Mouse (Mus musculus) MEL (cell line): ENCODE data around the gene Sphk2. TPM values are rescaled to one million over a fixed set of nuclear protein-coding genes. Genes with fewer than 3 reads are reported as not detected.

Experiments used
- DNase-seq: peaks from one replicate; pipeline ENCODE4 v3.0.0; 2011; ENCODE audit warnings: low read depth, low spot score
- H3K27ac ChIP-seq: 2 replicates; pipeline ENCODE4 v1.5.1; 2012; ENCODE audit warnings: low read depth, mild to moderate bottlenecking, control low read depth, low read length, moderate library complexity; ENCODE audit not compliant: control insufficient read depth
- H3K27me3 ChIP-seq, 2 experiments: fragments of 150-350 bp in 1 of 2; sonication (generic) in 1 of 2; 2 replicates each; pipeline ENCODE4 v1.6.1; 2012; ENCODE audit warnings: low read length in 2 of 2, mild to moderate bottlenecking in 2 of 2, improper control_type of control experiment in 1 of 2, moderate library complexity in 1 of 2; ENCODE audit not compliant: insufficient read depth in 2 of 2, control insufficient read depth in 1 of 2
- H3K36me3 ChIP-seq, 2 experiments: 2 replicates each; pipeline ENCODE4 v1.6.1; 2012 to 2014; ENCODE audit warnings: low read length in 2 of 2, improper control_type of control experiment in 1 of 2, inconsistent platforms in 1 of 2, mild to moderate bottlenecking in 1 of 2; ENCODE audit not compliant: insufficient read depth in 2 of 2, control insufficient read depth in 1 of 2
- H3K4me1 ChIP-seq, 2 experiments: fragments of 150-350 bp in 1 of 2; sonication (generic) in 1 of 2; 2 replicates each; pipeline ENCODE4 v1.6.1; 2012; ENCODE audit warnings: low read length in 2 of 2, improper control_type of control experiment in 1 of 2, mild to moderate bottlenecking in 1 of 2; ENCODE audit not compliant: insufficient read depth in 2 of 2, control insufficient read depth in 1 of 2
- H3K4me3 ChIP-seq, 2 experiments: fragments of 150-350 bp in 1 of 2; sonication (generic) in 1 of 2; 2 replicates each; pipeline ENCODE4 v1.5.1; 2012; ENCODE audit warnings: low read depth in 2 of 2, low read length in 2 of 2, mild to moderate bottlenecking in 2 of 2, moderate library complexity in 2 of 2, control low read depth in 1 of 2, improper control_type of control experiment in 1 of 2; ENCODE audit not compliant: control insufficient read depth in 1 of 2, insufficient read depth in 1 of 2
- H3K79me2 ChIP-seq: 2 replicates; pipeline ENCODE4 v1.6.1; 2012; ENCODE audit warnings: mild to moderate bottlenecking, low read length, moderate library complexity; ENCODE audit not compliant: control insufficient read depth, poor library complexity, insufficient read depth
- H3K9ac ChIP-seq: 2 replicates; pipeline ENCODE4 v1.6.1; 2012; ENCODE audit warnings: low read depth, mild to moderate bottlenecking, control low read depth, low read length, moderate library complexity; ENCODE audit not compliant: control insufficient read depth, poor library complexity, severe bottlenecking
- H3K9me3 ChIP-seq: fragments of 150-350 bp; sonication (generic); replicated peaks from 2 replicates; pipeline ENCODE4 v1.6.1; 2012; ENCODE audit warnings: mild to moderate bottlenecking, low read length, improper control_type of control experiment, moderate library complexity; ENCODE audit not compliant: insufficient read depth
- CHD1 ChIP-seq: IDR thresholded peaks from 2 replicates; pipeline ENCODE4 v1.6.1; 2012; ENCODE audit warnings: low read depth, mild to moderate bottlenecking, inconsistent platforms, low read length, improper control_type of control experiment
- CHD2 ChIP-seq: IDR thresholded peaks from 2 replicates; pipeline ENCODE4 v1.6.1; 2011; ENCODE audit warnings: low read length, improper control_type of control experiment
- ELF1 ChIP-seq: IDR thresholded peaks from 2 replicates; pipeline ENCODE4 v1.6.1; 2014; ENCODE audit warnings: low read depth, mild to moderate bottlenecking, inconsistent platforms, low read length, improper control_type of control experiment, moderate library complexity
- EP300 ChIP-seq, 2 experiments: IDR thresholded peaks; 2 replicates each; pipeline ENCODE4 v1.6.1; 2011; ENCODE audit warnings: improper control_type of control experiment in 2 of 2, low read length in 2 of 2, low read depth in 1 of 2, mild to moderate bottlenecking in 1 of 2
- ETS1 ChIP-seq: IDR thresholded peaks from 2 replicates; pipeline ENCODE4 v1.6.1; 2012; ENCODE audit warnings: low read depth, mild to moderate bottlenecking, inconsistent platforms, low read length, improper control_type of control experiment, moderate library complexity
- GABPA ChIP-seq: IDR thresholded peaks from 2 replicates; pipeline ENCODE4 v1.6.1; 2012; ENCODE audit warnings: low read depth, mild to moderate bottlenecking, inconsistent platforms, low read length, improper control_type of control experiment, moderate library complexity
- HCFC1 ChIP-seq: IDR thresholded peaks from 2 replicates; pipeline ENCODE4 v1.6.1; 2012; ENCODE audit warnings: low read depth, mild to moderate bottlenecking, inconsistent platforms, low read length, improper control_type of control experiment, moderate library complexity
- JUND ChIP-seq: IDR thresholded peaks from 2 replicates; pipeline ENCODE4 v1.6.1; 2011; ENCODE audit warnings: low read depth, mild to moderate bottlenecking, improper control_type of control experiment, low read length
- KAT2A ChIP-seq: conservative IDR thresholded peaks from 2 replicates; pipeline ENCODE4 v1.6.1; 2012; ENCODE audit warnings: low read depth, low read length, improper control_type of control experiment, inconsistent platforms
- MAFK ChIP-seq: IDR thresholded peaks from 2 replicates; pipeline ENCODE4 v1.6.1; 2011; ENCODE audit warnings: low read depth, mild to moderate bottlenecking, low read length, improper control_type of control experiment, borderline replicate concordance
- MAX ChIP-seq: IDR thresholded peaks from 2 replicates; pipeline ENCODE4 v1.6.1; 2011; ENCODE audit warnings: low read length, improper control_type of control experiment
- MYB ChIP-seq: IDR thresholded peaks from 2 replicates; pipeline ENCODE4 v1.6.1; 2011; ENCODE audit warnings: mild to moderate bottlenecking, low read depth, low read length, improper control_type of control experiment
- MYC ChIP-seq: IDR thresholded peaks from 2 replicates; pipeline ENCODE4 v1.6.1; 2011; ENCODE audit warnings: low read depth, mild to moderate bottlenecking, low read length, improper control_type of control experiment, moderate library complexity
- NELFE ChIP-seq: IDR thresholded peaks from 2 replicates; pipeline ENCODE4 v1.6.1; 2011; ENCODE audit warnings: low read depth, low read length, improper control_type of control experiment
- NRF1 ChIP-seq: IDR thresholded peaks from 2 replicates; pipeline ENCODE4 v1.6.1; 2014; ENCODE audit warnings: low read depth, mild to moderate bottlenecking, inconsistent platforms, low read length, improper control_type of control experiment, moderate library complexity; ENCODE audit not compliant: poor library complexity, insufficient read depth, severe bottlenecking
- POLR2A ChIP-seq, 2 experiments: IDR thresholded peaks; 2 replicates each; pipeline ENCODE4 v1.6.1; 2011 to 2012; ENCODE audit warnings: low read length in 2 of 2, mild to moderate bottlenecking in 2 of 2, control low read depth in 1 of 2, improper control_type of control experiment in 1 of 2, low read depth in 1 of 2, moderate library complexity in 1 of 2; ENCODE audit not compliant: control insufficient read depth in 1 of 2, insufficient read depth in 1 of 2, poor library complexity in 1 of 2
- POLR2AphosphoS2 ChIP-seq: IDR thresholded peaks from 2 replicates; pipeline ENCODE4 v1.6.1; 2011; ENCODE audit warnings: low read length, improper control_type of control experiment
- POLR2AphosphoS5 ChIP-seq: IDR thresholded peaks from 2 replicates; pipeline ENCODE4 v1.6.1; 2012; ENCODE audit warnings: low read depth, borderline replicate concordance, mild to moderate bottlenecking, inconsistent platforms, low read length, moderate library complexity, mixed read lengths
- RAD21 ChIP-seq: IDR thresholded peaks from 2 replicates; pipeline ENCODE4 v1.6.1; 2011; ENCODE audit warnings: mild to moderate bottlenecking, low read depth, low read length, improper control_type of control experiment
- RCOR1 ChIP-seq: IDR thresholded peaks from 2 replicates; pipeline ENCODE4 v1.6.1; 2012; ENCODE audit warnings: low read depth, mild to moderate bottlenecking, inconsistent platforms, low read length, improper control_type of control experiment
- SIN3A ChIP-seq: IDR thresholded peaks from 2 replicates; pipeline ENCODE4 v1.6.1; 2012; ENCODE audit warnings: low read length, improper control_type of control experiment, inconsistent platforms
- TAL1 ChIP-seq: IDR thresholded peaks from 2 replicates; pipeline ENCODE4 v1.6.1; 2012; ENCODE audit warnings: mild to moderate bottlenecking, inconsistent platforms, low read length, moderate library complexity, mixed read lengths
- TBP ChIP-seq: IDR thresholded peaks from 2 replicates; pipeline ENCODE4 v1.8.0; 2011; ENCODE audit warnings: low read depth, low read length, improper control_type of control experiment
- TCF12 ChIP-seq: IDR thresholded peaks from 2 replicates; pipeline ENCODE4 v1.6.1; 2014; ENCODE audit warnings: low read depth, mild to moderate bottlenecking, inconsistent platforms, low read length, improper control_type of control experiment, moderate library complexity
- UBTF ChIP-seq: IDR thresholded peaks from 2 replicates; pipeline ENCODE4 v1.6.1; 2012; ENCODE audit warnings: low read depth, mild to moderate bottlenecking, inconsistent platforms, low read length, improper control_type of control experiment, moderate library complexity, borderline replicate concordance; ENCODE audit not compliant: insufficient read depth
- USF1 ChIP-seq: IDR thresholded peaks from 2 replicates; pipeline ENCODE4 v1.6.1; 2014; ENCODE audit warnings: low read depth, mild to moderate bottlenecking, inconsistent platforms, low read length, improper control_type of control experiment, moderate library complexity
- USF2 ChIP-seq, 2 experiments: IDR thresholded peaks; 2 replicates each; pipeline ENCODE4 v1.6.1; 2011 to 2012; ENCODE audit warnings: improper control_type of control experiment in 2 of 2, low read length in 2 of 2, borderline replicate concordance in 1 of 2, inconsistent platforms in 1 of 2, low read depth in 1 of 2, mild to moderate bottlenecking in 1 of 2; ENCODE audit not compliant: insufficient read depth in 1 of 2
- ZC3H11A ChIP-seq: IDR thresholded peaks from 2 replicates; pipeline ENCODE4 v1.6.1; 2012; ENCODE audit warnings: low read depth, mild to moderate bottlenecking, inconsistent platforms, low read length, improper control_type of control experiment
- ZMIZ1 ChIP-seq: IDR thresholded peaks from 2 replicates; pipeline ENCODE4 v1.6.1; 2012; ENCODE audit warnings: low read depth, mild to moderate bottlenecking, inconsistent platforms, low read length, improper control_type of control experiment, moderate library complexity
- ZNF384 ChIP-seq: IDR thresholded peaks from 2 replicates; pipeline ENCODE4 v1.6.1; 2012; ENCODE audit warnings: low read depth, mild to moderate bottlenecking, inconsistent platforms, low read length, improper control_type of control experiment
- polyA plus RNA-seq, 2 experiments: library from polyadenylated mRNA; stranded (reverse) in 1 of 2; unstranded in 1 of 2; fragments of >175 nt in 1 of 2; fragments of >200 nt in 1 of 2; gene quantifications; 2 replicates each; pipeline versions ENCODE4 v1.2.1 to v1.2.4; 2012; ENCODE audit warnings: low replicate concordance in 2 of 2, low read depth in 1 of 2; ENCODE audit not compliant: insufficient read length in 2 of 2, insufficient read depth in 1 of 2, missing spikeins in 1 of 2
- total RNA-seq: library from RNA; depleted of rRNA; stranded (reverse); fragments of 300-350 nt; gene quantifications from 2 replicates; pipeline ENCODE4 v1.2.3, GENCODE M21; 2012

The Sphk2 gene
- total and polyA plus RNA-seq, 3 experiments = 21.0 to 40.2 TPM; not detected in 1

- H3K9me3 ChIP-seq = no peaks in the 10 kb centered on the region
- peak; percentile 91 for DNase-seq
- H3K27ac ChIP-seq = peak overlapping the region; percentile 82
- peaks cover 7% of the 10 kb centered on the region for H3K79me2 ChIP-seq
- TF ChIP-seq SIN3A (no peak; the same call in none of the 2 replicates), POLR2AphosphoS2 (peak; percentile 64; the same call in 1 of the 2 replicates), TAL1 (peak; percentile 27; the same call in 1 of the 2 replicates), RAD21 (no peak), ELF1 (no peak; the same call in 1 of the 2 replicates), POLR2AphosphoS5 (no peak), KAT2A (no peak), ETS1 (peak; percentile 32; the same call in 1 of the 2 replicates), CHD2 (no peak), TBP (peak; percentile 54), HCFC1 (peak; percentile 55), MYB (no peak), TCF12 (0 out of 2 replicates have a peak, but pooled peaks have one; percentile 14), NELFE (peak; percentile 48; the same call in 1 of the 2 replicates), NRF1 (no peak), UBTF (no peak), USF1 (no peak), GABPA (no peak), USF2 (IDR thresholded peaks at IDR 0.05; ENCODE audit: borderline replicate concordance in 1 of 2, insufficient read depth in 1 of 2, low read depth in 1 of 2, low read length in 2 of 2) (no peak), RCOR1 (no peak), POLR2A (IDR thresholded peaks at IDR 0.05; ENCODE audit: control insufficient read depth in 1 of 2, insufficient read depth in 1 of 2, low read depth in 1 of 2, low read length in 2 of 2, poor library complexity in 1 of 2) (peak in 1 of 2 experiments; percentile 74; a peak in 2 of 4 replicates), JUND (no peak), EP300 (IDR thresholded peaks at IDR 0.05; ENCODE audit: low read depth in 1 of 2, low read length in 2 of 2) (peak in 1 of 2 experiments; percentile 0; a peak in 1 of 4 replicates), MYC (peak; percentile 74), CHD1 (peak; percentile 99), ZMIZ1 (0 out of 2 replicates have a peak, but pooled peaks have one; percentile 22), ZNF384 (no peak), ZC3H11A (no peak), MAX (peak; percentile 50; the same call in 1 of the 2 replicates), MAFK (no peak)
- peak overlapping the region; percentile 69 for H3K9ac ChIP-seq
- H3K4me3 ChIP-seq = peak overlapping the region; percentile 33 to 58
- H3K27me3 ChIP-seq = peaks cover 0 to 2% of the 10 kb centered on the region in 2 experiments; a peak in 2 of 4 replicates
- peaks cover 0 to 5% of the 10 kb centered on the region in 2 experiments; a peak in 2 of 4 replicates for H3K36me3 ChIP-seq
- H3K4me1 ChIP-seq = peaks cover 0 to 18% of the 10 kb centered on the region in 2 experiments; a peak in 2 of 4 replicates
Measured at GRCm38 (mm10) chr7:45704046-45704559, 13.7 kb downstream of the Sphk2 start.
